Mouse (Mus musculus): ENCODE data around the gene 1700021F05Rik. TPM values are rescaled to one million over a fixed set of nuclear protein-coding genes. Genes with fewer than 3 reads are reported as not detected.

Gene 1700021F05Rik
- polyA plus RNA-seq, 1 experiment from 2014 or later: 66.6 TPM

DNA sequence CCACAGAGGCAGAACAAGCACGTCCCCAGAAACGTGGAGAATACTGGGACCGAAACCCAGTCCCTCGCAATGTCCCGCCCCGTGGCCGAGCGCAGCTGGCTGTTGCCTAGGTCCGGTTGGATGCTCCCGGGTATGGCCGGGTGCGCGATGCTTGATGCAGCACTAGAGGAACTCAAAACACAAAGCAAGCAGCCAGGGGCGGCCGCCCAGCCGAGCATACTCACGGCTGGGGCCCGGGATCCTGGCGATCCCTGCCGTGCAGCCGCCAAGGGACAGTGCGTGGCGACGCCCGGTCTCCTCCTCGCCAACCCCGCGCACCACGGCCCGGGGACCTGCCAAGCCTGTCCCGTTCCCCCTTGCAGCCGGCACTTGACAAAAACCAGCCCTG is 37.6 kb upstream of the 1700021F05Rik start:
- no peaks in the 10 kb centered on the region for H3K9me3 ChIP-seq (ENCODE audit: control insufficient read depth, low read length)
- peak overlapping the region; percentile 99 for H3K27ac ChIP-seq (replicated peaks; ENCODE audit: low read depth, low read length)
- H3K4me3 ChIP-seq (ENCODE audit: low read depth, low read length): peak overlapping the region; percentile 84
- peaks cover 12% of the 10 kb centered on the region; the same call in 1 of the 2 replicates for H3K36me3 ChIP-seq (ENCODE audit: control insufficient read depth, insufficient read depth, low read length)
- H3K9ac ChIP-seq (ENCODE audit: low read length): peak overlapping the region; percentile 97
- peak; percentile 61 for ATAC-seq (ENCODE audit: insufficient number of reproducible peaks, low FRiP score, low TSS enrichment, low read depth)
- H3K4me2 ChIP-seq (ENCODE audit: low read depth, severe bottlenecking): peak overlapping the region; percentile 69
- DNase-seq (ENCODE audit: low spot score): peak; percentile 87
- H3K27me3 ChIP-seq (ENCODE audit: control insufficient read depth, insufficient read depth, low read length): no peaks in the 10 kb centered on the region
- H3K4me1 ChIP-seq (ENCODE audit: control insufficient read depth, insufficient read depth, low read length): 0 out of 2 replicates have a peak, but pooled peaks cover 5% of the 10 kb centered on the region
- WGBS: under 1% methylated on average over 32 of the region's 32 CpGs

DNA sequence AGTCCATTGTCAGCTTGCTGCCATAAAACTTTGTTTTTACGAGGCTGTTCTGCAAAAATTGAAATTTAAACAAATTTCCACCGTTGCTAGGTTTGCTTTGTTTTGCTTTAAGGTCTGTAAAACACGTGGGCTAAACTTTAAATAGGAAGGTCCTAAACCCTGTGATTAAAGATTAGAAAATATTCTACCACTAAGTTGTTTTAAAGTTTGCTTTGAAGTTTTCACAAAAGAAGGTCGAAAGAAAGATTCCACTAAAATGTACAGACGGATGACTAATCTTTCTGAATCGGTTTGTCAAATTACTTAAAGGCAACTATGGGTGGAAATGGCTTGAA is 37.2 kb upstream of the 1700021F05Rik start, which contains the start of gene Cd24a:
Gene Cd24a (plus strand): TSS at position 288 of the 335 bp plus-strand sequence.
- Histone ChIP-seq H3K27ac (replicated peaks; ENCODE audit: low read depth, low read length) (peak within 1 kb of the TSS; percentile 99), H3K4me2 (ENCODE audit: low read depth, severe bottlenecking) (peak within 1 kb of the TSS; percentile 69), H3K4me3 (ENCODE audit: low read depth, low read length) (peak within 1 kb of the TSS; percentile 84), H3K9ac (ENCODE audit: low read length) (peak within 1 kb of the TSS; percentile 97), H3K27me3 (ENCODE audit: control insufficient read depth, insufficient read depth, low read length) (no peaks in the 10 kb centered on the region), H3K36me3 (ENCODE audit: control insufficient read depth, insufficient read depth, low read length) (peaks cover 8% of the 10 kb centered on the region; the same call in 1 of the 2 replicates), H3K9me3 (ENCODE audit: control insufficient read depth, low read length) (no peaks in the 10 kb centered on the region), H3K4me1 (ENCODE audit: control insufficient read depth, insufficient read depth, low read length) (0 out of 2 replicates have a peak, but pooled peaks cover 5% of the 10 kb centered on the region)
- ATAC-seq (ENCODE audit: insufficient number of reproducible peaks, low FRiP score, low TSS enrichment, low read depth) (no peak), DNase-seq (ENCODE audit: low spot score) (no peak)
- WGBS: under 1% methylated on average over 6 of the region's 6 CpGs

DNA sequence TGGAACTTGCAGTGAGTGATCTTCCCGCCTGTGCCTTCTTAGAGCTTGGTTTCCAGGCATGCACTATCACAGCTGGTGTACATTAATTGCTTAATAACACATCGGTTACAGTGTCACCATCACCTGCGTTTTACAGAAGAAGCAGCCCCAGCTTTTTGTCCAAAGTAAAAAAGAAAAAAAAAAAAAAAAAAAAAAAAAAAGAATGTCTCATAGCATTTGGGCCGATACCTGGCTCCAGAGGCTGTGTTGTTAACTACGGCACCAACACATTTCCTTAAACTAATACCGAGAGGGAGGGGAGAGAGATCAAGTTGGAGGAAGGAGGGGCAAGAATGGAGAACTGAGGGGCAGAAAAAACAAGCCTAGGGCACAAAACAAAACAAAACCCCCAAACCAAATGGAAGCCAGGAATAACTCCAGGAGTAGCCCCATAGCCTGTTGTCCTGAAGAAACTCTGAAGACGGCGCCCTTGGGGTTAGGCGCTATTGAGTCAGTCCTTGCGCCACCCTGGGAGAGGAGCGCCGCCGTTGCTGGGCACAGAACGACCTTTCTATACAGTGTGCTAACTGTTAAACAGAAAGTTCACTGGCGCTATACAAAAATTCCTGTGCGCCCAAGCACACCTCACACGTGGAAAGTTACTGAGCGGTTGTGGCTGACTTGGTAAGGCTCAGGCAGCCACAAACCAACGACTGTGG is 36.7 kb upstream of the 1700021F05Rik start:
- no peaks in the 10 kb centered on the region for H3K27me3 ChIP-seq (ENCODE audit: control insufficient read depth, insufficient read depth, low read length)
- H3K4me3 ChIP-seq (ENCODE audit: low read depth, low read length): peak overlapping the region; percentile 84
- DNase-seq (ENCODE audit: low spot score): peak; percentile 81
- peak overlapping the region; percentile 69 for H3K4me2 ChIP-seq (ENCODE audit: low read depth, severe bottlenecking)
- H3K9me3 ChIP-seq (ENCODE audit: control insufficient read depth, low read length): no peaks in the 10 kb centered on the region
- peaks cover 5% of the 10 kb centered on the region; the same call in 1 of the 2 replicates for H3K36me3 ChIP-seq (ENCODE audit: control insufficient read depth, insufficient read depth, low read length)
- 0 out of 2 replicates have a peak, but pooled peaks cover 5% of the 10 kb centered on the region for H3K4me1 ChIP-seq (ENCODE audit: control insufficient read depth, insufficient read depth, low read length)
- peak overlapping the region; percentile 99 for H3K27ac ChIP-seq (replicated peaks; ENCODE audit: low read depth, low read length)
- ATAC-seq (ENCODE audit: insufficient number of reproducible peaks, low FRiP score, low TSS enrichment, low read depth): 0 out of 2 replicates have a peak, but pooled peaks have one; percentile 2
- peak overlapping the region; percentile 97 for H3K9ac ChIP-seq (ENCODE audit: low read length)
- WGBS: 12% methylated on average over 19 of the region's 19 CpGs

DNA sequence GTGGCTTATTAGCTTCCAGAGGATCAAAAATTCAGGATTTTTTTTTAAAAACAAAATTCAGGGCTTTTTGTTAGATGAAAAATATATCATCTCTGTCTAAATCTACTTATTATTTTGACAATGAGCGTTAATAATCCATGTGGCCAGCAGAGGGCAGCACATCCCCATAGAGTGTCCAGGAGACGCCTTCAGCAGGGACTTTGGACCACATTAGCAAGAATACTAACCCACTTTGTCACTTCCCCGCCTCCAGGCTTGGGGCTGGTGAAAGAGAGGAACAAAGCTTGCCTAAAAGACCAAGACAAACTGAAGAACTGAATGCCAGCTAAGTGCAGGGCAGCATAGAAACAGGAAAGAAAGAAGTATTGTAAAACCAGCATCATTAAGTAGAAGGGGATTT is 34.2 kb upstream of the 1700021F05Rik start:
- peaks cover 5% of the 10 kb centered on the region; the same call in 1 of the 2 replicates for H3K9me3 ChIP-seq (ENCODE audit: control insufficient read depth, low read length)
- no peak overlapping the region for H3K9ac ChIP-seq (ENCODE audit: low read length)
- H3K4me3 ChIP-seq (ENCODE audit: low read depth, low read length): no peak overlapping the region
- 0% methylated on average over 3 of the region's 3 CpGs for WGBS
- H3K4me1 ChIP-seq (ENCODE audit: control insufficient read depth, insufficient read depth, low read length): 0 out of 2 replicates have a peak, but pooled peaks cover 5% of the 10 kb centered on the region
- H3K27ac ChIP-seq (replicated peaks; ENCODE audit: low read depth, low read length): no peak overlapping the region
- H3K4me2 ChIP-seq (ENCODE audit: low read depth, severe bottlenecking): no peak overlapping the region
- ATAC-seq (ENCODE audit: insufficient number of reproducible peaks, low FRiP score, low TSS enrichment, low read depth): no peak
- no peaks in the 10 kb centered on the region for H3K27me3 ChIP-seq (ENCODE audit: control insufficient read depth, insufficient read depth, low read length)
- peak; percentile 90 for DNase-seq (ENCODE audit: low spot score)
- no peaks in the 10 kb centered on the region for H3K36me3 ChIP-seq (ENCODE audit: control insufficient read depth, insufficient read depth, low read length)

DNA sequence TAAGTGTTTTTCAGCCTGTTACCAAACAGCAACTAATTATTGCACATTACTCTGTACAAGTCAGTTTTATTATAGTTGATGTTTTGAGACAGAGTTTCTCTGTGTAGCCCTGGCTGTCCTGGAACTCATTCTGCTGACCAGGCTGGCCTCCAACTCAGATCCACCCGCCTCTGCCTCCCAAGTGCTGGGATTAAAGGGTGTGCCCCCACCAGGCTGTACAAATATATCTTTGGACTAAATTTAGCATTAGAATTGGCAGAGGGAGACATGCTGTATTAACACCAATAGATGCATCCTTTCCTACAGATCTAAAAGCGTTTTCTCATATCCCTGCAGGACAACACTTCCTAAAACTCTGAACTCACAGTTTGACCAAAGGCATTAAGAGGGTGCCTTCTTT is 33.6 kb upstream of the 1700021F05Rik start:
- ATAC-seq (ENCODE audit: insufficient number of reproducible peaks, low FRiP score, low TSS enrichment, low read depth) (no peak), DNase-seq (ENCODE audit: low spot score) (no peak)
- no peak overlapping the region for H3K4me2 ChIP-seq (ENCODE audit: low read depth, severe bottlenecking)
- H3K4me3 ChIP-seq (ENCODE audit: low read depth, low read length): no peak overlapping the region
- H3K36me3 ChIP-seq (ENCODE audit: control insufficient read depth, insufficient read depth, low read length): no peaks in the 10 kb centered on the region
- H3K27me3 ChIP-seq (ENCODE audit: control insufficient read depth, insufficient read depth, low read length): no peaks in the 10 kb centered on the region
- H3K4me1 ChIP-seq (ENCODE audit: control insufficient read depth, insufficient read depth, low read length): 0 out of 2 replicates have a peak, but pooled peaks cover 5% of the 10 kb centered on the region
- H3K27ac ChIP-seq (replicated peaks; ENCODE audit: low read depth, low read length): no peak overlapping the region
- peaks cover 5% of the 10 kb centered on the region; the same call in 1 of the 2 replicates for H3K9me3 ChIP-seq (ENCODE audit: control insufficient read depth, low read length)
- no peak overlapping the region for H3K9ac ChIP-seq (ENCODE audit: low read length)
- WGBS: 89% methylated on average over 2 of the region's 2 CpGs

DNA sequence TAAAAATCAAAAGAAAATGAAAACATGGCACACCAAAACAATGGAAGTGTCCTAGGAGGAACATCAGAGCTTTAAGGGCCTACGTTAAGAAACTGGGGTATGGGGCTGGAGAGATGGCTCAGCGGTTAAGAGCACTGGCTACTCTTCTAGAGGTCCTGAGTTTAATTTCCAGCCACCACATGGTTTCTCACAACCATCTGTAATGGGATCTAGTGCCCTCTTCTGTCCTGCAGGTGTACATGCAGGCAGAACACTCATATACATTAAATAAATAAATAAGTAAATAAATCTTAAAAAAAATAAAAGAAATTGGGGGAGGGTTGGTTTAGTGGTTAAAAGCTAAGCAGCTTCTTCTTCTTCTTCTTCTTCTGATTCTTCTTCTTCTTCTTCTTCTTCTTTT is 20.5 kb upstream of the 1700021F05Rik start:
- DNase-seq (ENCODE audit: low spot score) (no peak), ATAC-seq (ENCODE audit: insufficient number of reproducible peaks, low FRiP score, low TSS enrichment, low read depth) (no peak)
- no peaks in the 10 kb centered on the region for H3K27me3 ChIP-seq (ENCODE audit: control insufficient read depth, insufficient read depth, low read length)
- H3K9me3 ChIP-seq (ENCODE audit: control insufficient read depth, low read length): no peaks in the 10 kb centered on the region
- H3K4me1 ChIP-seq (ENCODE audit: control insufficient read depth, insufficient read depth, low read length): no peaks in the 10 kb centered on the region
- H3K4me2 ChIP-seq (ENCODE audit: low read depth, severe bottlenecking): no peak overlapping the region
- no peak overlapping the region for H3K4me3 ChIP-seq (ENCODE audit: low read depth, low read length)
- WGBS: 90% methylated on average over 2 of the region's 2 CpGs
- H3K9ac ChIP-seq (ENCODE audit: low read length): no peak overlapping the region
- H3K27ac ChIP-seq (replicated peaks; ENCODE audit: low read depth, low read length): no peak overlapping the region
- no peaks in the 10 kb centered on the region for H3K36me3 ChIP-seq (ENCODE audit: control insufficient read depth, insufficient read depth, low read length)

DNA sequence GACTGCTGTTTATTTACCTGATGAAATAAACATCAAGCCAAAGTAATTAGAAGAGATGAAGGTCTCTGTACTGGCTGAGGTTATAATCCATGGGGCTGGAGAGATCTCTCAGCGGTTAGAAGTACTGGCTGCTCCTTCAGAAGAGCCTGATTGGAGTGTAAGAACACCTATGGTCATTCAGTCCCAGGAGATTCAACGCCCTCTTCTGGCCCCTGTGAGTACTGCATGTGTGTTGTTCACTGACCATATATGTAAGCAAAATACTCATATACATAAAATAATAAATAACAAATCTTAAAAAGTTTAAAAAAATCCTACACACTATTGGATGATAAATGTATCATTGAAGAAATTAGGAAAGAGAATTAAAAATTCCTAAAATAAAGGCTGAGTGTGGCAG is 20.0 kb upstream of the 1700021F05Rik start:
- WGBS: 39% methylated on average over 2 of the region's 2 CpGs
- ATAC-seq (ENCODE audit: insufficient number of reproducible peaks, low FRiP score, low TSS enrichment, low read depth) (no peak), DNase-seq (ENCODE audit: low spot score) (no peak)
- Histone ChIP-seq H3K4me1 (ENCODE audit: control insufficient read depth, insufficient read depth, low read length) (no peaks in the 10 kb centered on the region), H3K9me3 (ENCODE audit: control insufficient read depth, low read length) (no peaks in the 10 kb centered on the region), H3K9ac (ENCODE audit: low read length) (no peak overlapping the region), H3K4me3 (ENCODE audit: low read depth, low read length) (no peak overlapping the region), H3K27ac (replicated peaks; ENCODE audit: low read depth, low read length) (no peak overlapping the region), H3K27me3 (ENCODE audit: control insufficient read depth, insufficient read depth, low read length) (no peaks in the 10 kb centered on the region), H3K36me3 (ENCODE audit: control insufficient read depth, insufficient read depth, low read length) (no peaks in the 10 kb centered on the region), H3K4me2 (ENCODE audit: low read depth, severe bottlenecking) (no peak overlapping the region)

DNA sequence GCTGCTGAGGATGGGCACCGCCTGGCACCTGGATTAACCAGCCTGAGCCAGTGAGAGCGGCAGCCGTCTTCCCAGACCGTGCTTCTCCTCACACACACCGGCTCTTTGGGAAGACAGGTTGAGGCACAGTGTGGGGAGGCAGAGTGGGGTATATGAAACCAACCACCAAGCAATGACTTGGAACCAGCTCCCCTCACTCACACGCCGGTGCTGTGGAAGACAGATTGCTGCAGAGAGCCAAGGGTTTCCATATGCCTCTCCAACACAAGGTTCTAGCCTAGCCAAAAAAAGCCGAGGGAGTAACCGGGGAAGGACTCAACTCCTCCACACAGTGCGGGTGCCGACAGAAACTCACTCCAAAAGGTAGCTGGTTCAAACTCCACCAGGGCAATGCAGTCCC is 18.5 kb upstream of the 1700021F05Rik start:
- H3K4me3 ChIP-seq (ENCODE audit: low read depth, low read length): no peak overlapping the region
- WGBS: 78% methylated on average over 11 of the region's 11 CpGs
- H3K9me3 ChIP-seq (ENCODE audit: control insufficient read depth, low read length): no peaks in the 10 kb centered on the region
- no peaks in the 10 kb centered on the region for H3K27me3 ChIP-seq (ENCODE audit: control insufficient read depth, insufficient read depth, low read length)
- no peaks in the 10 kb centered on the region for H3K36me3 ChIP-seq (ENCODE audit: control insufficient read depth, insufficient read depth, low read length)
- H3K4me2 ChIP-seq (ENCODE audit: low read depth, severe bottlenecking): no peak overlapping the region
- no peak overlapping the region for H3K27ac ChIP-seq (replicated peaks; ENCODE audit: low read depth, low read length)
- DNase-seq (ENCODE audit: low spot score): no peak
- ATAC-seq (ENCODE audit: insufficient number of reproducible peaks, low FRiP score, low TSS enrichment, low read depth): no peak
- H3K9ac ChIP-seq (ENCODE audit: low read length): no peak overlapping the region
- no peaks in the 10 kb centered on the region for H3K4me1 ChIP-seq (ENCODE audit: control insufficient read depth, insufficient read depth, low read length)

Measured in limb, embryonic 11.5 days (tissue).